Mouse (Mus musculus) forelimb bud, embryonic 11.5 days (tissue): ENCODE results near the gene Olfr597.
"Not testable (repeated sequence)": the region's sequence is repeated elsewhere in the genome, so short reads cannot be mapped to it uniquely, and the experiment has no call there.

ENCODE experiments used
- DNase-seq: peaks from one replicate; pipeline ENCODE4 v3.0.0-alpha.2; 2012; ENCODE audit warnings: low read depth, low spot score

Gene Olfr597

DNA sequence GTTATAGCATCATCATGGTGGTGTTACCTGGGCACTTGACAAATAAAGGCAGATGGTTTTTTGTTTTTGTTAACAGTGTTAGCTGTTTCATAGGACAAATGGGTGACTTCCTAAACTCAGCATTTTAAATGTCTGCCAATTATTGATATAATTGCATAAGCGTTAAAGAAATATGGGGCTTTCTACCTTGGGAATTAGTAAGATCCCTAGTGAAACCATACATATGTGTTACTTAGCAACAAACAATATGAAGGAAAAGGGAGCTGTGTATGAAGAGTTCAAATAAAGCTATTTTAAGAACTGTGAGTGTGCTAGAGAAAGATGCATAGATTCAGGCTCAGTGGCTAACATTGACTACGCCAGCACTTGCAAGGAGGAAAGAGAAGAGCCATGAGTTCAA lies at the start of gene Olfr597:
TSS of gene Olfr597 (plus strand) at position 301 of the 400 bp plus-strand sequence.
- DNase-seq = not testable (repeated sequence)

DNA sequence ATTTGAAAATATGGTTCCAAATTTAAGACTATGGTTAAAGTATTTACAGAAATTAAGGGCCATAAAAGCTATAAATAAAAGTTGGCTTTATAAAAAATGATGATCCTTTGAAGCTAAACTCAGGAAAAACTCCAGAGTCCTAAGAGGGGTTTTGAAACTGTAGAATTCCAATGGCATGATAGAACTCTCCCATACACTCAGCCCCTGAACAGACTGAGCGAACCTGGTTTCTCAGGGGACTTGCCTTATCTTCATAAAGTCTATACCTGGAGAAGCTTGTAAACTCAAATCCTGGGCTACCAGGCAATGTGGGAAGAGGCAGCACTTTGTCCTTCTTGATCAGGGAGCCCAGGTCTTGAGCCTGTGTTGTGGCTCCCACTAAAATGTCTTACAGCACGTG lies 10.8 kb upstream of the Olfr597 start, which contains the start of gene Olfr596:
TSS of gene Olfr596 (plus strand) at position 301 of the 400 bp plus-strand sequence.
- not testable (repeated sequence) for DNase-seq

DNA sequence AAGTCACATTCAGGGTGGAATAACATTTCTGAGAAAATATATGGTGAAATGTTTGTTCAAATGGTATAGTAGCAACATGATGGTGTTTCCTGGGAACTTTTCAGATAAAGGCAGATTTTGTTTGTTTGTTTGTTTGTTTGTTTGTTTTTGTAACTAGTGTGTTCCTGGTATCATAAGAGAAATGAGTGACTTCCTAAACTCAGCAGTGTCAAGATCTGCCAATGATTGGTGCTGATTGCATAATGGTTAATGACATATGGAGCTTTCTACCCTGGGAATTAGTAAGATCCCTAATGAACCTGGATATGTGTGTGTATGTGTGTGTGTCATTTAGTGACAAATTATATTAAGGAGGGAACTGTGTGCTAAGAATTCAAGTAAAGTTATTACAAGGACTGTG lies 7.2 kb downstream of the Olfr597 start, which contains the start of gene Olfr598:
TSS of gene Olfr598 (plus strand) at position 301 of the 400 bp plus-strand sequence.
- no peak for DNase-seq

DNA sequence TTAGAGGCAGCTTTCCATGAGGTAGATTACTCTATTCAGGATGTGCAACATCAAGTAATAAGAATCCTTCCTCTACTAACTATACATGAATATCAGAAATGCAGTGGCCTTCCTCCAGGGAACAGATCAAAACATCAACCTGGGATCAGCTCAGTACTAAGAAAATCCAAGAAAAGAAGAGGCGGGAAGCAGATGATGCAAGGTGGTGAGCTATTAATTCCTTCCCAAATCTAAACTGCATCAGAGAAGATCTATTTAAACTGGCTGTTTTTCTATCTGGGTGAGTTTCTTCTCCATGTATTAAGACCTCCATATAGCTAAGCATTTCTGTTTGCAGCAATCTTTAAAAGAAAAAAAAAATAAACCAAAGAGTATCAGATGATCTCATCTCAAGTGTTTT lies 19.5 kb downstream of the Olfr597 start, which contains the start of gene Olfr599:
TSS of gene Olfr599 (plus strand) at position 301 of the 400 bp plus-strand sequence.
- DNase-seq = no peak

DNA sequence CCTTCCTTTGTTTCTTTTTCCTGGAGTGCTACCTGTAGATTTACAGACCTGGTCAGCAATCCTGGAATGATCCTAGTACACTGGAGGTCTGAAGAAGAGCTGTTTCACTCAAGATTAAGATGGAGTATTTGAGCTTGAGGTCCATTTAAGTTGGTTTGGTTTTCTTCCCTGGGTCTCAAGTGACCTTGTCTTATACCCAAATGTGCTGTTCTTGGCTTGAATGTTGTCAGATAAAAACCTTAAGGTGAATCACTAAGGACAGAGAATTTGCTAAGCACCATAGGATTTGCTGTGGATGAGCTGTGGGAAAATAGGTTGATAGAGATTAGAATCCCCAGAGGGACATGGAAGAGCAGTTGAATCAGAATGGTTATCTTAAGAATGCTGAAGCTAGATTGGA lies 33.5 kb downstream of the Olfr597 start, which contains the start of gene Olfr600:
TSS of gene Olfr600 (minus strand) at position 101 of the 400 bp plus-strand sequence.
- DNase-seq = no peak

DNA sequence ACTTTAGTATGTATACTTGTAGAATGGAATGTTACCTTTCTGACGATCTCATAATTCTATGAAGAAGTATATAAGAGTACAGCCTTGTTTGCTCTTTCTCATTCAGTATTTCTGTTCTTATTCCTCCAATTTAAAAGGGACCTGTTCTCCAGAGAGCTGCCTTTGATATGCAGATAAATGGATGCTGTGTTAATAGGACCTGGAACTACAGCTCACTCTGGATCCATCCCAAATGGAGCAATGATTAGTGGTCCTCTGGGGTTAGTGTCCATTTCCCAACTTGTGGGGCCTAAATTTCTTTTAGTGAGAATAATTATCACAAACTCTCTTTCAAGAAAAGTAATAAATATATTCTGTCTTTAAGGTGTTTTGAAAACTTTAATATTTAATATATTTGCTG lies 46.4 kb downstream of the Olfr597 start, which contains the start of gene Olfr601:
TSS of gene Olfr601 (minus strand) at position 101 of the 400 bp plus-strand sequence.
- DNase-seq = no peak
